Mouse (Mus musculus) regulatory T cell (primary cell): ENCODE measurements around the gene Slc4a1.
"Not testable (repeated sequence)": the region's sequence is repeated elsewhere in the genome, so short reads cannot be mapped to it uniquely, and the experiment has no call there.

ENCODE experiments used
- in situ Hi-C: fragments of 300-600 bp; cut with MboI, MseI; formaldehyde crosslinking; loops from one replicate; pipeline ENCODE4 v1.15.1; 2025; ENCODE audit warnings: high pct_unique_total_duplicates

Gene Slc4a1

GRCm38 (mm10) chr11:102366103-102366502, at the start of gene Slc4a1:
Gene Slc4a1, minus strand, starts transcription at chr11:102366203.
- in situ Hi-C loops: not testable (repeated sequence)

DNA sequence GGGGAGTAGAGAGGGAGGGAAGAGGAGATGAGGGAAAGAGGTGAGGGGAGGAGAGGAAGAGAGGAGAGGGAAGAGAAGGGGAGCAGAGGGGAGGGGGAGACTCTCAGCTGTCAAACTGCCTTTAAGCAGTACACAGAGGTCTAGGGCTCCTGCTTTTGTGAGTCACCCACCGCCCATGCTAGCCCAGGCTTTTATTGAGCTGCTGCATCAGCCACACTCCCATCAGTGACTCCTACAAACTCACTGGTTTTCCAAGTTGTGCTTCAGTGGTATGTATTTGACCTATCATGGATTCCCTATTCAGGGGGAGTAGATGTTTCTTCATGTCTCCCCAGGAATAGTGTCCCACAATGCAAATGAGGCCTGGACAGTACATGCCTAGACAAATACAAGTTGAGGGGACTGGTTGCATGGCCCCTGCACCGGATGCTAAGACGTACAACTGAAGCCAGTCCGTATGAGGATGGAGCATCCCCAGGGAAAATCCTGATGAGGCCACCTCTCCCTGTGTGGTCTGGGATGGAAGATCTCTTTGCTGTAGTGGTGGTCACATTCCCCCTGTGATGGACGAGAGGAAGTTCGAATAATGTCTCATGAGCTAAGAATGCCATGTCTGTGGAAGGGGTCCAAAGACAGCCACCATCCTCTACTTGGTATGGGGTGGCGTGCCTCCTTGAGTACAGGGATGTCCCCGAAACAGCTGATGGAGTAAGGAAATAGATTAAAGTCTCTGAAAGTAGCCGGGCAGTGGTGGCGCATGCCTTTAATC, 49.2 kb upstream of the Slc4a1 start:
- in situ Hi-C loops: loop anchor here (25.0 kb wide), 1 partner anchor 953 kb away; the partner anchor contains the start of genes Rnd2 and Vat1

GRCm38 (mm10) chr11:102413059-102413458, 47.1 kb upstream of the Slc4a1 start:
- in situ Hi-C loops: loop anchor here (25.0 kb wide), 1 partner anchor 951 kb away; the partner anchor contains the start of genes Rnd2 and Vat1

DNA sequence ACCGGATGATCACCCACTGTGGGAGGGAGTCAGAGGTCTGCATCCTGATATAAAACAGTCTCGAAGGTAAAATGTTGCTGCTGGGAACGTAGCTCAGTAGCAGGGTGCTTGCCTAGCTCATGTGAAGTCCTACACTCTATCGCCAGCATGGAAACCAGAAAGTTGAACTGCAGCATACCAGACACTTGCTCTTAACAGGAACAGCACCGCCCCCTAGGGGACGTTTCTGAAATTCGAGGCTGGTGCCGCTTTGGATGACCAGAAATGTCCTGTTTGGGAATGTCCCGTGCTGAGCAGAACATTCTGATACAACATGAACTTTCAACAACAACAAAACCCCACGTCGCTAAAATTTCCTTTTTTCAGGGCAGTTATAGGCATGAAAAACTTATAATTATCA, 45.7 kb upstream of the Slc4a1 start:
- in situ Hi-C loops: loop anchor here (25.0 kb wide), 1 partner anchor 949 kb away; the partner anchor contains the start of genes Rnd2 and Vat1

DNA sequence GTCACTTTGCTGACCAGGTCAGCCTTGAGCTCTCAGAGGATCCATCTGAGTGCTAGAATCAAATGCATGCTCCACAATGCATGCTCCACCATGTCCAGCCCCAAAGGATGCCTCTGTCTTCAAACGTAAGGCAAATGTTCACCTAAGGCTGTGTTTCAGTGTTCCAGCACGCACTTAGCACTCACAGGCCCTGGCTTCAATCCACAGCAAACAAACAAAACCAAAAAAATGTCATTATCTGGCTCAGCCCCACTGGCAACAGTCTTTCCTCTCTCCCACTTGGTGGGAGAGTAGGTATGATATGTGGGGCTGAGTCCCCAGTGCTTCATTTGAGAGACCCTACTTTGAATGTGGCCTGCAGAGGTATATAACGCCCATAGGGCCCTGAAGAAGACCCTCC, 45.1 kb upstream of the Slc4a1 start:
- in situ Hi-C loops: loop anchor here (25.0 kb wide), 1 partner anchor 949 kb away; the partner anchor contains the start of genes Rnd2 and Vat1

- in situ Hi-C loops: loop anchor here (25.0 kb wide), 1 partner anchor 948 kb away; the partner anchor contains the start of genes Rnd2 and Vat1
Observed at GRCm38 (mm10) chr11:102410345-102410744, 44.3 kb upstream of the Slc4a1 start.

DNA sequence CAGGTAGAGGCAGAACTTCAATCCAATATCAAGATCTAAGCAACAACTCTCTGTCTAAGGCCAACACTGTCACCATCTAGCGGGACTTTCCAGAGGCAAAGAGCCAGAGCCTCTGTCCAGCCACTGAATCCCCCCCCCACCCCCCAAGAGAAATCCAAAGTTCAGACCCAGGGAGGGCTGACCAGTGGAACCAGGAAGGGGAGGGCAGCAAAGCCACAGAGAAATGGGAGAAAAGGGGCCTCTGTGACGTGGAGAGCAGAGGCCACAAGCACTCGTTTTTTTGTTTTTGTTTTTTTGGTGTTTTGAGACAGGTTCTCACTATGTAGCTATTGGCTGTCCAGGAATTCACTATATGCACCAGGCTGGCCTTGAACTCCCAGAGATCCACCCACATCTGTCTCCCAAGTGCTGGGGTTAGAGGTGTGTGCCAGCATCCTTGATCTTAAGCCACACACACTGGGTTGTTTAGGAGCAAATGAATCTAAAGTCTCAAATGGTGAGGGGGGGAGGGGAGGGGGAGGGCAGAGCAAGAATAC, 43.9 kb upstream of the Slc4a1 start:
- in situ Hi-C loops: loop anchor here (10.0 to 25.0 kb wide), 2 partner anchors 115 to 948 kb away; partner anchors contain the start of genes Atxn7l3, Rnd2 and Vat1

DNA sequence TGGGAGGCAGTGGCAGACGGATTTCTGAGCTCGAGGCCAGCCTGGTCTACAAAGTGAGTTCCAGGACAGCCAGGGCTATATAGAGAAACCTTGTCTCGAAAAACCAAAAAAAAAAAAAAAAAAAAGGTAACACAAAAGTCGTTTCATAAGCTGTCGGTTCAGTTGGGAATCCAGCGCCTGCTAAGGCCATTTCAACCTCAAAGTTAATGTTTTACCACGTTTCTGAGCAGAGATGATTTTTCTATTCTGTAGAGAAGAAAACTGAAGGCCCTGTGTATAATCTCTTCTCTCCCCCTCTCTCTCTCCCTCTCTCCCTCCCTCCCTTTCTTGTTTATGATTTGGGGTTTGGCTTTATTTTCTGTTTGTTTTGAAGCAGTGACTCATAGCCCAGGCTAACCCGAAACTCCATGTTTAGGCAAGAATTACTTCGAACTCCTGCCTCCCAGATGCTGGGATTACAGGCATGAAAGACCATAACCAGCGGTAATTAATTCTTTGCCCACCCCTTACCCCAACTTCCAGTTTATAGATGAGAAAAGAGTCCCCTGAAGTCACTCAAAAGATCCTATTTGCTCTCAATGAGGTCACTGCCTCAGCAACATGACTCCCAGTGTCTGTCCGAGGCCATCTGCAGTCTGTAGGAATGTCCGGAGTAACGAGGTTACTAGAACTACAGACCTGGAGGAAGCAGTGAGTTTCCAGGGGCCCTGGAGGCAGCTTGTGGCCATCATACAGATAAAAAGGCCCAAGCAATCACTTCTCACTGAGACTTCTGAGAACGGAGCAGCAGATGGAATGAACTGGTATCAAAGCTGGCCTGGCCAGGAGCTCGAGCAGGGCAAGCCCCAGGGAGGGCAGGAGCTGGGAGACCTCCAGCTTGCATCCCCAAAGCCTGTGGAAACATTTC, 43.1 kb upstream of the Slc4a1 start:
- in situ Hi-C loops: loop anchor here (10.0 to 25.0 kb wide), 2 partner anchors 114 to 947 kb away; partner anchors contain the start of genes Atxn7l3, Rnd2 and Vat1

- in situ Hi-C loops: loop anchor here (10.0 to 25.0 kb wide), 2 partner anchors 114 to 946 kb away; partner anchors contain the start of genes Atxn7l3, Rnd2 and Vat1
Observed at GRCm38 (mm10) chr11:102408344-102408876, 42.4 kb upstream of the Slc4a1 start.

DNA sequence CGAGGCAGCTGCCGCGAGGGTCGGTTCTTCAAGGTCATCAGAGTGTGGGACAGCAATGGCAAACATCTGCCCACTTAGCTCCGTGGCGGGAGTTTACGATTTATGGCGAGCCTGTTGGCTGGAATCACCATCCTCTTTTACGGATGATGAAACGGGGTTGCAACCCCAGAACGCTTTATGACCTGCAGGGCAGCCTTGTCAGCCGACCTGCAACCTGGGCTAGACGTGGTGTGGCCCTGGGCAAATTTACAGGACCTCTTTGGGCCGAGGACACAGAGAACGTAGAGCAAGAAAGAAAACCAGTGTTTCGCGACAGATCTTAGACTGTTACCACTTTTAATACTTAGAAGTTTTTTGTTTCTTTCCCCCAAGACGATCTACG, 41.8 kb upstream of the Slc4a1 start, which contains the start of gene Slc25a39:
Gene Slc25a39 (minus strand): TSS at position 113 of the 382 bp plus-strand sequence.
- in situ Hi-C loops: loop anchor here (10.0 to 25.0 kb wide), 2 partner anchors 113 to 946 kb away; partner anchors contain the start of genes Atxn7l3, Rnd2 and Vat1

DNA sequence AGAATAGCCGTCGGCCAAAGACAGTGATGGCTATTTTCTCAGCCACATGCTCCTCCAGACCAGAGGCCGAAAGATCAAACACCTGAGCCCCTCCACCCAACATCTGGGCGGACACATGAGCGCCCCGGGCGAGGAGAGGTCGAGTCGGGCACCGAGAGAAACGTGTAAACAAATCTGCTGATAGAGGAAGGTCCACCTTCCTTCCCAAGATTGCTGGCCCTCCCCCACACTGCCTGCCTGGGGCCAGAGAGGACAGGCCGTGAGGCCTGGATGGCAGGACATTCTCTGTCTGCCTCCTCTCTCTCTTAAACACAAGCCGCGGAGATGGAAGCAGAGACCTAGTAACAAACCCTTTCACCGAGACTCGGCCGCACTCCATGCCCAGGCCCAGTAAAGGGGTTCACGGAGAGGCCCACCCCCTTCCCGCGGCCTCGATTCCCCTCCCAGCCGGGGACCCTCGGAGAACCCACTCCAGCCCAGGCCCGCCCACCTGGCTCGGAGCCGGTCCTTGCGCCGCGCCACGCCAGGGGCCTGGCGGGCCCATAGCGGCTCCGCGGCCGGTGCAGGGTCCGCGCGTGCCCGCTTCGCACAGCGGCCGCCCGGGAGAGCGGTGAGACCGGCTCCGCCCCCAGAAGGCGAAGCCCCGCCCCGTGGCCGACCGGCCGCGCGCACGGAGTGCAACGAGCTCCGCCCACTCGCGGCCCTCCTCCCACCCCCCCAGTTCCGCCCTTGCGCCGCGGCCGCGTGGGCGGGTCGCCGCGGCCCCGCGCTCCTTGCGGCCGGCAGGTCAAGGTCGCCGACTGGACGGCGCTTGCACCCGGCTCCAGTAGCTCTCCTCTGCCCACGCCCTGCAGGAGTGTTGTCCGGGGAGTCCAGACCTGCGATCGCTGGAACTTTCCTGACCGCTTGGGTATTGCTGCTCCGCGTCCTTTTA, 41.2 kb upstream of the Slc4a1 start:
- in situ Hi-C loops: loop anchor here (10.0 to 25.0 kb wide), 2 partner anchors 112 to 945 kb away; partner anchors contain the start of genes Atxn7l3, Rnd2 and Vat1

DNA sequence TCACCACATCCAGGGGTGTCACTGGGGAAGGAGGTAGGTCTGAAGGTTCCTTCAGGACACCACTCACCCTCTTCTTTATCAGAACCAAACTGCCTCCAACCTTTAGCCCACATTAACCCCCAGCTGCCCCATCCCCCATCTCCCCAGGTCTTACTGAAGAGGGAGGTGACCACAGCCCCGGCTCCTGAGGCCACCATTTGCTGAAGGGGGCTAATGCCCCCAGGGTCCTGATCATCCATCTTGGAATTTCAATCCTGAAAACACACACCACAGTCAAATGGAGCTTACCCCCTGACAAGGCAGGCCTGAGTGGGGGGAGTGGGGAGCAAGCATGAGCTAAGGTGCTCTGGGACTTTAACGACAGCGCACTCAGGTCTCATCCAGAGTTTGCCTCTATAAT, 40.4 kb upstream of the Slc4a1 start:
- in situ Hi-C loops: loop anchor here (10.0 to 25.0 kb wide), 2 partner anchors 112 to 944 kb away; partner anchors contain the start of genes Atxn7l3, Rnd2 and Vat1

DNA sequence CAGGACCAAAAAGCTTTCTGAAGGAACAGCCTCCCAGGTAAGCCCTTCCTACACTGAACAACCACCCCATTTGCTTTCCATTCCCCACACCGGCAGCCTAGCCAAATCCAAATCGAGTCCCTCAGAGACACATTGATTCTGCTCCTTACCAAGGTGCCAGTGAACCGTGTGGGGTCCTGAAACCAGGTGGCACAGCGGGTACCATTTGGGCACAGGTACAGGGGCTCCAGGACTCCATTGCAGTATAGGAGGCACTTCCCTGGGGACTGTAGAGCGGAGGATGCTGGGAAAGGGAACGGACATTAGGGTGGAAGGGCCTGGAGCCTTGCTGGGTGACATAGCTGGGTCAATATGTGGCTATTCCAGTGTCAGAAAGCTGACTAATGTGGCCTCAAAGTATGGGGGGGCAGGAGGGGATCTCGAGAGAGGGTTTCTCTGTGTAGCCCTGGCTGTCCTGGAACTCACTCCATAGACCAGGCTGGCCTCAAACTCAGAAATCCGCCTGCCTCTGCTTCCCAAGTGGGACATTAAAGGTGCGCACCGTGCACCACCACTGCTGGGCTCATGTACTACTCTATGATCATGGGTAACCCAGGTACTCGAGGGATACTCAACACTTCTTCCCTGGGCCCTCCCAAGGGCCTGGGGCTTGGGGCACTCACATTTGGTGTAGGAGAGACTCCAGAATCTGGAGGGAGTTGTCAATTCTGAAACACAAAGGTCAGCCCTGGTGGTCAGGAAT, 39.7 kb upstream of the Slc4a1 start:
- in situ Hi-C loops: loop anchor here (10.0 to 25.0 kb wide), 2 partner anchors 111 to 943 kb away; partner anchors contain the start of genes Atxn7l3, Rnd2 and Vat1

- in situ Hi-C loops: loop anchor here (5.0 to 25.0 kb wide), 3 partner anchors 82 to 942 kb away; partner anchors contain the start of genes Atxn7l3, Rnd2 and Vat1
Observed at GRCm38 (mm10) chr11:102404161-102405010, 38.4 kb upstream of the Slc4a1 start.

GRCm38 (mm10) chr11:102403657-102404056, 37.7 kb upstream of the Slc4a1 start:
- in situ Hi-C loops: loop anchor here (5.0 to 25.0 kb wide), 3 partner anchors 81 to 941 kb away; partner anchors contain the start of genes Atxn7l3, Rnd2 and Vat1

DNA sequence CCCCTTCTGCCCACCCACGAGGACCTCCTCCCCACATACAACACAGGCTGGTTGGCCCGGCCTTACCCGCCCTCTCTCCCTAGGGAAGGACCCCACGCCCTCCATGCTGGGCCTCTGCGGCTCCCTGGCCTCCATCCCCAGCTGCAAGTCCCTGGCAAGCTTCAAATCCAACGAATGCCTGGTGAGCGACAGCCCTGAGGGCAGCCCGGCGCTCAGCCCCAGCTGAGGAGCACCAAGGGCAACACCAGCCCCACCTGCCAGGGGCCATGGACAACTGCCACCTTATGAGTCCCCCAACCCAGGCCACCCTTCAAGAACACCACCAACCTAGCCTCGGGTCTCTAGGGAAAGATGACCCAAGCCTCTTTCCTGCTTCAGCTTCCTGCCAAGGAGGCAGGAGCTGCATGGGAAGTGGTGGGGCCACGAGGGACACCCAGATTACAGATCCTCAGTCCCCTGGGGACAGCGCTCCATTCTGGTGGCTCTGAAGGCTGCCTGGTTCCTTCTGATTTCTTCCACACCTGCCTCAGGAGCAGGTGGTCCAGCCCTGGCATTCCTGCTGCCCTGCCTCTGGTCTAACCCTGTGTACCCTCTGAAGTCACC, 36.0 kb upstream of the Slc4a1 start:
- in situ Hi-C loops: loop anchor here (5.0 to 25.0 kb wide), 3 partner anchors 80 to 940 kb away; partner anchors contain the start of genes Atxn7l3, Rnd2 and Vat1

DNA sequence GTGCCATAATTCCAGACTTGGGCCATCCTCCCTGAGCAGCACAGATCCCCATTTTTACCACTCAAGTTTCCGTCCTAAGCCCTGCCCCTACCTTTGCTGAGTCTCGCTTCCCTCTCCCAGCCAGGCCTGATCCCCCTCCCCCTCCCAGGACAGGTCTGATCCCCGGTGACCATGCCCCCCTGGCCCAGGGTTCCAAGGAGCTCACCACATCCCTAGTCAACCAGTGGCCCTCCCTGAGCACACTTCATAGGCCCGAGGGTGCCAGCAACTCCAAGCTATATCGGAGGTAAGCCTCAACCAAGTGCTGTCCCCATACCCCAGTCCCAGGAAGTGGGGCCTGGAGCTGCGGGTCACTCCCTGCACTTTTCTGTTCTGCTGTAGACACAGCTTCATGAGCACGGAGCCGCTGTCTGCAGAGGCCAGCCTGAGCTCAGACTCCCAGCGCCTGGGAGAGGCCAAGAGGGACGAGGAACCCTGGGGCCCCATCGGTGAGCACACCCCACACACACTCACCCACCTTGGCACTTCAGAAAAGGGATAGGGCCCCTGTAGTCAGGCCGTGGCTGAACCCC, 34.6 kb upstream of the Slc4a1 start:
- in situ Hi-C loops: loop anchor here (5.0 to 25.0 kb wide), 3 partner anchors 78 to 938 kb away; partner anchors contain the start of genes Atxn7l3, Rnd2 and Vat1
